Mouse (Mus musculus): ENCODE data around the gene Mvb12b. TPM values are rescaled to one million over a fixed set of nuclear protein-coding genes. Genes with fewer than 3 reads are reported as not detected.
A peak's percentile ranks its signal among the peaks of the same experiment; 100 is the strongest.

Mvb12b gene
- polyA plus RNA-seq, 2 experiments = 6.9 to 8.3 TPM

DNA sequence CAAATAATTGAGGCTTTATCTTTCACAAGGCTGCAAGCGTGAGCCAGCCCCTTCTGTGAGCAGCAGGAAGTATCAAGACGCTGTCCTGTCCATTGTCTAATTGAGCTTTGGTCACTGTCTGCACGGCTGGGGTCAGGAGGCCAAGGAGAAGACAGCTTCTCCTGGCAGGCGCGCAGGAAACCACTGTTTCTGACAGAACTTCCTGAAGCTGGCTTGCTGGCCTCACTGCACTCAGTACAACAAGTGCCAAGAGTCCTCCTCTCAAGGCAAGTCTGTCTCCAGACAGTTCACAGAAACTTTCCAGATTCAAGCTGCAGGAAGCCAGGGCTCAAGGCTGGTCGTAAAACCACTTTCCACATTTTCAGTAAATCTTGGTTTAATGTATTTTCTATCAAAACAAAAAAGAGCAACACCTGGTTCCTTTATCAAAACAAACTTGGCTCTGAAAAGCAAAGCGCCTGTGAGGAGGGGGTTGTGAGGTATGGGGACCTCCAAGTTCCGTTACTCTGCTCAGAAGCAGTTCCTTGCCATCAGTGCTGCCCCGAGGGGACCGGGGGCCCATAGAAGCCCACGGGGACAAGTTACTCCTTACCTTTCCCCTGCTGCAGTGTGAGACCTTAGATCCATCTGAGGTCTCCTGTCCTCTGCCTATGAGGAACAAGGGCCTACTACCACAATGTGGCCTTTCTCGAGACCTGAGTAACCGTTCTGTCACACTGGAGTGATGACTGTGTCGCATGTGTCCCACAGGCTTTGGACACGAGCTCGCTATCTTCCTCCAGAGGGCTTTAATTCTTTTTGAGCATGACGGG, 17.2 kb downstream of the Mvb12b start:
- Histone ChIP-seq H3K27ac (no peak overlapping the region; the same call in 1 of the 2 replicates), H3K4me1 (replicated peaks; ENCODE audit: control insufficient read depth in 2 of 2, insufficient read depth in 2 of 2, low read length in 1 of 2) (peaks cover 14 to 31% of the 10 kb centered on the region in 2 experiments), H3K4me3 (ENCODE audit: insufficient read depth in 1 of 2, low read depth in 2 of 2, low read length in 2 of 2) (no peak overlapping the region), H3K27me3 (ENCODE audit: control insufficient read depth, insufficient read depth, low read length) (no peaks in the 10 kb centered on the region), H3K9ac (replicated peaks) (no peak overlapping the region), H3K36me3 (replicated peaks; ENCODE audit: control insufficient read depth, insufficient read depth, low read depth) (peaks cover 2% of the 10 kb centered on the region; the same call in 1 of the 2 replicates), H3K9me3 (ENCODE audit: control insufficient read depth, low read length) (no peaks in the 10 kb centered on the region), H3K4me2 (ENCODE audit: low read depth) (no peak overlapping the region)
- DNase-seq (ENCODE audit: low read depth in 3 of 3, low spot score in 3 of 3) (no peak), ATAC-seq (ENCODE audit: insufficient read depth) (peak; percentile 48; the same call in 1 of the 2 replicates)
- TF ChIP-seq EP300 (IDR thresholded peaks at IDR 0.05; ENCODE audit: low read depth) (no peak), CTCF (IDR thresholded peaks at IDR 0.05; ENCODE audit: low read depth) (no peak)
- WGBS (ENCODE audit: insufficient replicate concordance) = 30% methylated on average over 17 of the region's 17 CpGs

DNA sequence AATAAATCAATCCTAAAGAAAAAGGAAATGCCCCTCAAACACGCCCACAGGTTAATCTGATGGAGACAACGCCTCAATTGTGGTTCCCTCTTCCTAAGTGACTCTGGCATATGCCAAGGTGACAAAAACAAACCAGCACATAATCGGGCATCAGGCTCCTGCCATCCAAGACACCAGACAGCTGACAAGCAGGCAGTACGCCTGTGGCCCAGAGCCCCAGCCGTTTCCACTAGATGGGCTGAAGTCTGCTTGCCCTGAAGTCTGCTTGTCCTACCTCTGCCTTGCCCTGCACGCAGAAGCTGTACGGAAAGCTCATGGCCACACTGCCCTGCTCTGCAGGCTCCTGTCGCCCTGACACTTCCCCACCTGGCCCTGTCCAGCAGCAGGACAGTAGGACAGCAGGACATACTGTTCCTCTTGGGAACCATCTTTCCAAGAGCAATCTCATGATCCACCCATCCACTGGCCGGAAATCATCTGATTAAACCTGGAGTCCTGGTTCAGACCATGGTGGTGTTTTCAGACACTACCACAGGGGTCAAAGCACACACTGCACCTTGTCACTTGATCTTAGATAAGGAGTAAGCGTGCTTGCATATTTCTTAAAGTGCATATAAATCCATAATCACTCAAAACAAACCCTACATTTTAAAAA, 17.9 kb downstream of the Mvb12b start:
- Histone ChIP-seq H3K27ac (peak overlapping the region; percentile 8; the same call in 1 of the 2 replicates), H3K27me3 (ENCODE audit: control insufficient read depth, insufficient read depth, low read length) (no peaks in the 10 kb centered on the region), H3K4me2 (ENCODE audit: low read depth) (no peak overlapping the region), H3K4me3 (ENCODE audit: insufficient read depth in 1 of 2, low read depth in 2 of 2, low read length in 2 of 2) (no peak overlapping the region), H3K4me1 (replicated peaks; ENCODE audit: control insufficient read depth in 2 of 2, insufficient read depth in 2 of 2, low read length in 1 of 2) (peaks cover 14 to 31% of the 10 kb centered on the region in 2 experiments), H3K9ac (replicated peaks) (no peak overlapping the region), H3K9me3 (ENCODE audit: control insufficient read depth, low read length) (no peaks in the 10 kb centered on the region), H3K36me3 (replicated peaks; ENCODE audit: control insufficient read depth, insufficient read depth, low read depth) (peaks cover 2% of the 10 kb centered on the region; the same call in 1 of the 2 replicates)
- DNase-seq (ENCODE audit: low read depth in 3 of 3, low spot score in 3 of 3) (no peak), ATAC-seq (ENCODE audit: insufficient read depth) (no peak)
- TF ChIP-seq CTCF (IDR thresholded peaks at IDR 0.05; ENCODE audit: low read depth) (no peak), EP300 (IDR thresholded peaks at IDR 0.05; ENCODE audit: low read depth) (no peak)
- 17% methylated on average over 10 of the region's 10 CpGs for WGBS (ENCODE audit: insufficient replicate concordance)

DNA sequence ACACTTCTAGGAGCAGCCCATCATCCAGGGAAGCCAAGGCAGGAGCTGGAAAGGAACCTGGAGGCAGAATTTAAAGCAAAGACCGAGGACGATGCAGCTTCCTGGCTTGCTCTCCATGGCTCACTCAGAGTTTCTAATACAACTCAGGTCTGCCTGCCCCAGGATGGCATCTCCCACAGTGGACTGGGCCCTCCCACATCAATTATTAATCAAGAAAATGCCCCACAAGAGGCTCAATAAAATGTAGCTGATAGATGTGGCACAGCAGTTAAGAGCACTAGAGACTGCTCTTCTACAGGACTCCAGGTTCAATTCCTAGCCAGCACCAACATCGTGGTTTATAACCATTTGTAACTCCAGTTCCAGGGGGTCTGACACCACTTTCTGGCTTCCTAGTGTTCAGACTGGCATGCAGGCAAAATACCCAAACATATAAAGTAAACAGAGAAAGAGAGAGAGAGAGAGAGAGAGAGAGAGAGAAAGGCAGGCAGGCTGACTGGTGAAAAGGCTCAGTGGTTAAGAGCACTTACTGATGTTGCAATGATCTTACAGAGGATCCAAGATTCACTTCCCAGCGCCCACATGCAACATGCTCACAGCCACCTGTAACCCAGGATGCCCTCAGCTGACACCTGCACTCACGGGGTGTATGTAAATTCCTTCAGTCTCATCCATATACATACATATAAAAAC, 18.6 kb downstream of the Mvb12b start:
- Histone ChIP-seq H3K4me3 (ENCODE audit: insufficient read depth in 1 of 2, low read depth in 2 of 2, low read length in 2 of 2) (no peak overlapping the region), H3K27me3 (ENCODE audit: control insufficient read depth, insufficient read depth, low read length) (no peaks in the 10 kb centered on the region), H3K9ac (replicated peaks) (no peak overlapping the region), H3K4me1 (replicated peaks; ENCODE audit: control insufficient read depth in 2 of 2, insufficient read depth in 2 of 2, low read length in 1 of 2) (peaks cover 14 to 31% of the 10 kb centered on the region in 2 experiments), H3K27ac (peak overlapping the region; percentile 15; the same call in 1 of the 2 replicates), H3K36me3 (replicated peaks; ENCODE audit: control insufficient read depth, insufficient read depth, low read depth) (peaks cover 2% of the 10 kb centered on the region; the same call in 1 of the 2 replicates), H3K9me3 (ENCODE audit: control insufficient read depth, low read length) (no peaks in the 10 kb centered on the region), H3K4me2 (ENCODE audit: low read depth) (no peak overlapping the region)
- TF ChIP-seq CTCF (IDR thresholded peaks at IDR 0.05; ENCODE audit: low read depth) (no peak), EP300 (IDR thresholded peaks at IDR 0.05; ENCODE audit: low read depth) (no peak)
- 25% methylated on average over 5 of the region's 5 CpGs for WGBS (ENCODE audit: insufficient replicate concordance)
- no peak for DNase-seq (ENCODE audit: low read depth in 3 of 3, low spot score in 3 of 3)
- ATAC-seq (ENCODE audit: insufficient read depth) = no peak

- peaks cover 2% of the 10 kb centered on the region; the same call in 1 of the 2 replicates for H3K36me3 ChIP-seq (replicated peaks; ENCODE audit: control insufficient read depth, insufficient read depth, low read depth)
- WGBS (ENCODE audit: insufficient replicate concordance) = 34% methylated on average over 4 of the region's 4 CpGs
- no peak for DNase-seq (ENCODE audit: low read depth in 3 of 3, low spot score in 3 of 3)
- no peaks in the 10 kb centered on the region for H3K9me3 ChIP-seq (ENCODE audit: control insufficient read depth, low read length)
- peak; percentile 13; the same call in 1 of the 2 replicates for TF ChIP-seq EP300 (IDR thresholded peaks at IDR 0.05; ENCODE audit: low read depth)
- TF ChIP-seq CTCF (IDR thresholded peaks at IDR 0.05; ENCODE audit: low read depth) = no peak
- H3K27me3 ChIP-seq (ENCODE audit: control insufficient read depth, insufficient read depth, low read length) = no peaks in the 10 kb centered on the region
- H3K9ac ChIP-seq (replicated peaks) = no peak overlapping the region
- no peak overlapping the region for H3K4me3 ChIP-seq (ENCODE audit: insufficient read depth in 1 of 2, low read depth in 2 of 2, low read length in 2 of 2)
- H3K4me1 ChIP-seq (replicated peaks; ENCODE audit: control insufficient read depth in 2 of 2, insufficient read depth in 2 of 2, low read length in 1 of 2) = peaks cover 14 to 31% of the 10 kb centered on the region in 2 experiments
- no peak for ATAC-seq (ENCODE audit: insufficient read depth)
- no peak overlapping the region for H3K4me2 ChIP-seq (ENCODE audit: low read depth)
- H3K27ac ChIP-seq = no peak overlapping the region
These were observed 19.4 kb downstream of the Mvb12b start for GRCm38 (mm10) chr2:33868322-33868721.
